Mouse (Mus musculus) heart, embryonic 12.5 days (tissue): ENCODE results near the gene Bmp2k. TPM values are rescaled to one million over a fixed set of nuclear protein-coding genes. Genes with fewer than 3 reads are reported as not detected.

ENCODE experiments used
- ATAC-seq: fragments of 200-750 bp; cut with Nextera tagmentation; 2 replicates; pipeline ENCODE4 v1.8.0; 2017; ENCODE audit warnings: moderate TSS enrichment, moderate library complexity; ENCODE audit not compliant: insufficient number of reproducible peaks, low FRiP score
- H3K27ac ChIP-seq: fragments of 300-500 bp; sonication (generic); 2 replicates; pipeline ENCODE4 v1.5.1; 2016; ENCODE audit warnings: mild to moderate bottlenecking, moderate library complexity; ENCODE audit not compliant: poor library complexity, severe bottlenecking
- H3K27me3 ChIP-seq: fragments of 300-500 bp; sonication (generic); replicated peaks from 2 replicates; pipeline ENCODE4 v1.6.1; 2016; ENCODE audit warnings: mild to moderate bottlenecking, moderate library complexity
- H3K36me3 ChIP-seq: fragments of 300-500 bp; sonication (generic); 2 replicates; pipeline ENCODE4 v1.6.1; 2016; ENCODE audit warnings: mild to moderate bottlenecking, moderate library complexity
- H3K4me1 ChIP-seq: fragments of 300-500 bp; sonication (generic); replicated peaks from 2 replicates; pipeline ENCODE4 v1.6.1; 2016; ENCODE audit warnings: mild to moderate bottlenecking
- H3K4me2 ChIP-seq: fragments of 300-500 bp; sonication (generic); 2 replicates; pipeline ENCODE4 v1.6.1; 2016; ENCODE audit warnings: mild to moderate bottlenecking, moderate library complexity
- H3K4me3 ChIP-seq: fragments of 300-500 bp; sonication (generic); 2 replicates; pipeline ENCODE4 v1.5.1; 2016; ENCODE audit warnings: mild to moderate bottlenecking
- H3K9ac ChIP-seq: fragments of 300-500 bp; sonication (generic); 2 replicates; pipeline ENCODE4 v1.6.1; 2016; ENCODE audit warnings: mild to moderate bottlenecking, moderate library complexity
- H3K9me3 ChIP-seq: fragments of 300-500 bp; sonication (generic); replicated peaks from 2 replicates; pipeline ENCODE4 v1.6.1; 2016; ENCODE audit warnings: mild to moderate bottlenecking, moderate library complexity
- WGBS: fragments of 180-500 bp; shearing (Covaris S2); methylation state at CpG from one replicate; pipeline ENCODE4 v1.1.7; 2016; 5-methylcytosine and 5-hydroxymethylcytosine counted together
- polyA plus RNA-seq: library from polyadenylated mRNA; unstranded; fragments of >200 nt; fragmentation: Nextera tagmentation; extraction: Ambion mirVana; gene quantifications from 2 replicates; pipeline ENCODE4 v1.2.1, GENCODE M21; 2016

Gene Bmp2k
- polyA plus RNA-seq, 1 experiment from 2014 or later, result 10.6 TPM

DNA sequence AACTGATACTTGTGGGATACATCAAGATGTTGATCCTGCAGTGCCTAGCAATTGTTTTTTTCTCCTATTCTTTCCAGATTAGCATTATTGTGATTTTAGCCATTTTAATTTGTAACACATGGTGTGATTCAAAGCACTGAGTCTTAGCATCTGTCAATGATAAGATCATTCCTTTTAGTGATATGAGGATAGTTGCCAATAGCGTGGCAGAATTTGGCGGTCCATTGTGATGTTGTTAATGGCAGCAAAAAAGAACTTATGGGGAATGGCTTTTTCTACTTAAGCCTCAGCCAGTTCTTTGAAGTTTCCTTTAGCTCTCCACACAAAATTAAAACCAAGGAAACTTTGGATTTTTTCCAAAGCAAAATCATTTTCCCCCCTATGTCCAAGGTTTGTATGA, 132.1 kb downstream of the Bmp2k start:
- H3K36me3 ChIP-seq, result no peaks in the 10 kb centered on the region
- ATAC-seq, result no peak
- H3K9me3 ChIP-seq, result no peaks in the 10 kb centered on the region
- no peak overlapping the region for H3K4me2 ChIP-seq
- 93% methylated on average over 2 of the region's 2 CpGs for WGBS
- no peak overlapping the region for H3K9ac ChIP-seq
- 0 out of 2 replicates have a peak, but pooled peaks cover 5% of the 10 kb centered on the region for H3K27me3 ChIP-seq
- H3K4me3 ChIP-seq, result no peak overlapping the region
- H3K4me1 ChIP-seq, result no peaks in the 10 kb centered on the region
- no peak overlapping the region for H3K27ac ChIP-seq

DNA sequence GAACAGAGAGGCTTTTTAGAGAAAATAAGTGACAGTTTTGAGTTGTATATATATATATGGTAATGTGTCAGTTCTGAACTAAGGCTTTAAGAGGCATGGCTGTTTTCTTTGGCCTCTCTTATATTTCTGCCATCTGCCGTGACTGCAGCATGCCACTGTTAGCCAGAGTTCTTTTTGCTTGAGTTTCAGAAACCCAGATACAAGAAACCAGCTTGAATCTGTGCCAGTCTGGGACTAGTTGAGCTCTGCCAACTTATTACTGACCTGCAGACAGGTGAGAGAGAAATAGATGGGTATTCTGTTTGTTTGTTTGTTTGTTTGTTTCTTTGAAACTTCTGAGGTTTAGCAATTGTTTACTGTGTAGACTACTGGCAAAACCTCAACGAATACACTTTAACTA, 137.8 kb downstream of the Bmp2k start:
- no peaks in the 10 kb centered on the region for H3K27me3 ChIP-seq
- no peak for ATAC-seq
- H3K36me3 ChIP-seq, result no peaks in the 10 kb centered on the region
- no peaks in the 10 kb centered on the region for H3K9me3 ChIP-seq
- no peak overlapping the region for H3K4me2 ChIP-seq
- WGBS, result 82% methylated on average over 2 of the region's 2 CpGs
- no peak overlapping the region for H3K9ac ChIP-seq
- H3K27ac ChIP-seq, result no peak overlapping the region
- H3K4me1 ChIP-seq, result no peaks in the 10 kb centered on the region
- H3K4me3 ChIP-seq, result no peak overlapping the region

Other genes with a start within 250 kb of the Bmp2k start
- 49.3 and 56.3 TPM in 2 replicates for gene Anxa3, start 204.3 kb upstream of the Bmp2k start, polyA plus RNA-seq
- 1.9 and 2.5 TPM in 2 replicates for gene Paqr3, start 113.9 kb downstream of the Bmp2k start, polyA plus RNA-seq